Mouse (Mus musculus) bone marrow, adult 2 months (tissue): ENCODE data around the gene Mycbp2. TPM values are rescaled to one million over a fixed set of nuclear protein-coding genes. Genes with fewer than 3 reads are reported as not detected.

Experiments
- H3K27ac ChIP-seq: fragments of 200-500 bp; 2 replicates; pipeline ENCODE4 v1.5.1; 2012; ENCODE audit warnings: low read depth, mild to moderate bottlenecking, control low read depth, inconsistent platforms, low read length; ENCODE audit not compliant: control insufficient read depth, poor library complexity, insufficient read depth
- H3K4me1 ChIP-seq: fragments of 200-500 bp; 2 replicates; pipeline ENCODE4 v1.6.1; 2011; ENCODE audit warnings: low read length; ENCODE audit not compliant: control insufficient read depth, insufficient read depth
- H3K4me3 ChIP-seq: fragments of 200-500 bp; replicated peaks from 2 replicates; pipeline ENCODE3; 2011; ENCODE audit warnings: mild to moderate bottlenecking, low read depth, low read length, control low read depth; ENCODE audit not compliant: control insufficient read depth
- CTCF ChIP-seq: fragments of 200-500 bp; IDR thresholded peaks from 2 replicates; pipeline ENCODE4 v1.5.1; 2011; ENCODE audit warnings: low read length, control low read depth; ENCODE audit not compliant: control insufficient read depth, insufficient read depth
- POLR2A ChIP-seq: fragments of 200-500 bp; IDR thresholded peaks from 2 replicates; pipeline ENCODE4 v1.6.1; 2011; ENCODE audit warnings: low read depth, mild to moderate bottlenecking, control low read depth, low read length, borderline replicate concordance; ENCODE audit not compliant: control insufficient read depth
- WGBS: fragments of 180-500 bp; shearing (Covaris S2); methylation state at CpG from one replicate; pipeline ENCODE4 v1.1.7; 2018; 5-methylcytosine and 5-hydroxymethylcytosine counted together
- polyA plus RNA-seq: library from polyadenylated mRNA; stranded (reverse); fragments of >200 nt; gene quantifications from 2 replicates; pipeline ENCODE4 v1.2.4, GENCODE M21; 2011; ENCODE audit warnings: low replicate concordance; ENCODE audit not compliant: missing spikeins, insufficient read depth, insufficient read length

Gene Mycbp2
- polyA plus RNA-seq, 1 experiment, result 16.5 TPM

DNA sequence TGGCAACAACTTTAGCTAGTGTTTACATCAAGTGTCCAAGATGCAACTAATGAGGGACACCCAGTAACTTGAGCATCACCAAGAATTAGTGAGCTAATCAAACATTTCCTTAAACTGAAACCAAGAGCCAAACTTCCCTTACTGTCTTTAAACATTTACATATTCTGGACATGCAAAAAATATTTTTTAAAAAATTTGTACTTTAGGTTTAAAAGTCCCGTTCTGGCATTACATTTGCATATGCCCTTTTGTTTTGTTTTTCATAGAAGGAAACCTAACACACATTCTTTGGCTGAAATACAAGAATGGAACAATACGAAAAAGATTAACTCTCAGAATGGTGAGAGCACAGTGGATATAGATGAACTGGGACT, 248.4 kb downstream of the Mycbp2 start:
- Histone ChIP-seq H3K27ac (peak overlapping the region; percentile 100), H3K4me1 (no peaks in the 10 kb centered on the region; the same call in 1 of the 2 replicates), H3K4me3 (peak overlapping the region; percentile 96)
- no peak for TF ChIP-seq POLR2A
- TF ChIP-seq CTCF, result no peak
- WGBS, result 0% methylated on average over 2 of the region's 2 CpGs

DNA sequence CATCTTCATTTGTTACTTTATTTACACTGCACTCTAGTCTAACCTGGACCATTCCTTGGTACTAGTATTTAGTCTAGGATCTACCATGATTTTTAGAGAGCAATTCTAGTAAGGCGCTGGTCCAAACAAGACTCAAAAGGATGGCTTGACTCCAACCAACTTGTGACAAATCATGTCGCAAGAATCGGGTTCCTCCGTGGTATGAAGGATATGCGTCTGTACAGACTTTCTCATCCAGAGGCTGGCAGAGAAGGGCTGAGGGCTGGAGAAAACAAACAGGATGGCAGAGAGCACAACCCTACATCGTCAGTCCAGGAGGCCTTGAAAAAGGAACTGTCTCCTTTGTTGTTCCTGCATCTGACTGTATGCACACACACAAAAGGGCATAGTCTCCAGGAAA, 250.0 kb downstream of the Mycbp2 start:
- TF ChIP-seq POLR2A, result no peak
- TF ChIP-seq CTCF, result no peak
- whole genome bisulfite sequencing, result 37% methylated on average over 6 of the region's 6 CpGs
- Histone ChIP-seq H3K27ac (no peak overlapping the region), H3K4me3 (no peak overlapping the region), H3K4me1 (no peaks in the 10 kb centered on the region; the same call in 1 of the 2 replicates)

DNA sequence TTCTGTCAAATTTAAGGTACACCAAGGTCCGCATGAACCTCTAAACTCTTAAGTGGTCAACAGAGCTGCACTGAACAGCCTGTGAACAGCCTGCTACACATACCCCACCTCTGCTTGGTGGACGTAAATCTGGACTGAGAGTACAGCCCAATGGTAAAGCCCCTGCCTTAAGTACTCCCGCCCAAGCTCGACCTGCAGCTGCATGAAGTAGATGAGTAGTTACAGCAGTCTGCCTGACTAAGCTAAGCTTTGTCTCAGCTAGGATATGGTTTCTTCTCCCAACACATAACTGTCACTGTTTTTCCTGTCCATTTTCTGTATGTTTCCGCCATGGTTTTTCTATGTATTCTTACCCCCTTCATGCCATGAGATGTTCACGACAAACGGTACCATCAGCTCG, 250.8 kb downstream of the Mycbp2 start:
- no peak overlapping the region for H3K4me3 ChIP-seq
- H3K4me1 ChIP-seq, result no peaks in the 10 kb centered on the region; the same call in 1 of the 2 replicates
- 91% methylated on average over 8 of the region's 8 CpGs for WGBS
- no peak overlapping the region for H3K27ac ChIP-seq
- no peak for TF ChIP-seq POLR2A
- TF ChIP-seq CTCF, result no peak

DNA sequence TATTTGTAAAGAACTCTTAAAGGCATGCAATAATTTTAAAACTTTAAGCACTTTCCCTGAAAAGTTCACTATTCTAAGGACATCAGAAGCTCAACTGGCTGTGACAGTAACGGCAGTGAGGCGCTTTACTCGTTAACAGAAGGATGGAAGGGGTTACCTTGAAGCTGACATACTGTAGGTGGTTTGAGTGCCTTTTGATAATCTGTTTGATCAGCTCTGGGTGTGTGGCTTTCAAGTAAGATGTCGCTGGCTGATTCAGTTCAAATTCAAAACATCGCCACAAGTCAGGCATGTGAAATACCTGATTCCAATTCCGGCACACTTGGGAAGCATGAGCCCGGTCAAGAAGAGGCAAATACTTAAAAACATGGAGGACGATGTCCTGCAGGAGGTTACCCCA, 251.6 kb downstream of the Mycbp2 start:
- no peak overlapping the region for H3K27ac ChIP-seq
- no peak overlapping the region for H3K4me3 ChIP-seq
- no peak for TF ChIP-seq POLR2A
- TF ChIP-seq CTCF, result no peak
- H3K4me1 ChIP-seq, result no peaks in the 10 kb centered on the region; the same call in 1 of the 2 replicates
- WGBS, result 90% methylated on average over 8 of the region's 8 CpGs

DNA sequence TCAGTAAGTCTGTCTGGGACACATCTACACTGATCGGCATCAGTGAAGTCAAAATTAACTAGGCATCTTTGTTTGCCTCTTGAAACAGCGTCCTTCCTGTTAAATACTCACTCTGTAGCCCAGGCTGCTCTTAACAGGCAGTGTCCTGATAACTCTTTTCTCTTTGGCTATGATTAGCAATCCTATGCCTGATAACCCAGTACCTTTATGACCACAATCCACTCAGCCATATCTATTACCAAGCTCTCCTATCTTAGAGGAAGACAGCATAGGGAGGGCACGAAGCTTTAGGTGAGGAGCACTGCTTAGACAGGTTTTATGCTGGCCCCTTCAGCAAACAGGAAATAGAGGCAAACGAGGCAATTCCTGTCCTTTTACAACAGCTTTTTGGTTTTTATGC, 252.9 kb downstream of the Mycbp2 start:
- H3K27ac ChIP-seq, result no peak overlapping the region
- H3K4me1 ChIP-seq, result no peaks in the 10 kb centered on the region; the same call in 1 of the 2 replicates
- no peak for TF ChIP-seq CTCF
- TF ChIP-seq POLR2A, result no peak
- 42% methylated on average over 4 of the region's 4 CpGs for WGBS
- H3K4me3 ChIP-seq, result no peak overlapping the region

DNA sequence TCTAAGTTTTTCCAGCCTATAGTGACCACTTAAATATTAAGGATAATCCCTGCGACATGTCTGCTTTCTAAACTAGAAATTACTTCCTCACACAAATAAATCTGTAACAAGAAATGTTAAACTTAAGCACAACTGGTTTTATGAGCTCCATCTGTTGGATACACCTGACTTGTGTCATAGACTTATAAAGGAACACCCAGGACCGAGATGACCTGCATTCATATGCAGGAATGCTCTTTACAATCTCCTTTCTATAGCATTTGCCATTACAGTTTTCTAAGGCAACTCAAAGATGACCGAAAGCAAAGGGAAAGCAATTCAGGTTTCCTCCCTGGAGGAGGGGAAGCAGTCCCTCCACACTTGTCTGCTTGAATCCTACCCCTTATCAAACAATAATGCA, 253.4 kb downstream of the Mycbp2 start:
- 89% methylated on average over 3 of the region's 3 CpGs for WGBS
- no peak overlapping the region for H3K4me3 ChIP-seq
- TF ChIP-seq CTCF (no peak), POLR2A (no peak)
- H3K4me1 ChIP-seq, result no peaks in the 10 kb centered on the region; the same call in 1 of the 2 replicates
- no peak overlapping the region for H3K27ac ChIP-seq

DNA sequence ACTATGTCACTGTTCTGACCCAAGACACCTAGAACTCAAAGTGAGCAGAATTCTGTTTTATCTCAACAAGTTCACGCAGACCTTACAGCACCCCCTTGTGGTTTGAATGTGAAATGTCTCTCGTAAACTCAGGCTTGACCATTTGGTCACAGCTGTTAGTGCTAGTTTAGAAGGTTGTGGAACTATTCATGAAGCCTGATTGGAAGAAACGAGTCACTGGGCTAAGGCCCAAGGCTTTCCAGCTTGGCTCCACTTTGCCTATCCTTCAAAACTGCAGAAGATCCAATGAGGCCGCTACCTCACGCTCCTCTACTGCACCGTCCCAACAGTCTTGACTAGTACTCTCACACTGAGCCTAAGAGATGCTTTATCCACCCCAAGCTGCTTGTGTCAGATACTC, 258.0 kb downstream of the Mycbp2 start:
- peaks cover 2% of the 10 kb centered on the region; the same call in 1 of the 2 replicates for H3K4me1 ChIP-seq

DNA sequence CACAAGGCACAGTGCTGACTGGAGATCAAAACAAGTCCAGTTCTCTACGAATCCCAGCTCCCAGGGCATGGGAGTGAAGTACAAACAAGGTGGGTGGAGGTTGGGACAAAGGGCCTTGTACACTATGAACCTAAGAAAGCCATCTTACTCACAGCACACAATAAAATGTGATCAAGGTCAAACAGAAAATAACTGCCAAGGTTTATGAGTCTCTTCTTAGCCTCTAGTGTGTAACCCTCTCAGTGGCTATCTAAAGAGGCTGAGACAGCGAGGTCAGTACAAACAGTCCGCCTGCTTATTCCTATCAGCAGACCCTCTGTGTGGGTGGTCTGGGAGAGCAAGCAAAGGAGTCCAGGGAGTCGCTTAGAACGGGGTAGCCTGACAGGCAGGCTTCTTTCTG, 258.8 kb downstream of the Mycbp2 start:
- Histone ChIP-seq H3K27ac (no peak overlapping the region), H3K4me1 (peaks cover 2% of the 10 kb centered on the region; the same call in 1 of the 2 replicates), H3K4me3 (no peak overlapping the region)
- 90% methylated on average over 5 of the region's 5 CpGs for WGBS
- TF ChIP-seq CTCF (no peak), POLR2A (no peak)

More for the DNA sequence above, 258.0 kb downstream of the Mycbp2 start:
- 0 out of 2 replicates have a peak, but pooled peaks have one; percentile 13 for TF ChIP-seq CTCF
- no peak for TF ChIP-seq POLR2A
- Histone ChIP-seq H3K27ac (no peak overlapping the region), H3K4me3 (no peak overlapping the region)
- whole genome bisulfite sequencing, result 67% methylated on average over 6 of the region's 6 CpGs
